Mouse (Mus musculus) layer of hippocampus, adult 11-12 months (tissue): ENCODE results near the gene Cnot2.

ENCODE experiments used
- DNase-seq: peaks from one replicate; pipeline ENCODE4 v3.0.0; 2022; ENCODE audit warnings: low spot score

Gene Cnot2

DNA sequence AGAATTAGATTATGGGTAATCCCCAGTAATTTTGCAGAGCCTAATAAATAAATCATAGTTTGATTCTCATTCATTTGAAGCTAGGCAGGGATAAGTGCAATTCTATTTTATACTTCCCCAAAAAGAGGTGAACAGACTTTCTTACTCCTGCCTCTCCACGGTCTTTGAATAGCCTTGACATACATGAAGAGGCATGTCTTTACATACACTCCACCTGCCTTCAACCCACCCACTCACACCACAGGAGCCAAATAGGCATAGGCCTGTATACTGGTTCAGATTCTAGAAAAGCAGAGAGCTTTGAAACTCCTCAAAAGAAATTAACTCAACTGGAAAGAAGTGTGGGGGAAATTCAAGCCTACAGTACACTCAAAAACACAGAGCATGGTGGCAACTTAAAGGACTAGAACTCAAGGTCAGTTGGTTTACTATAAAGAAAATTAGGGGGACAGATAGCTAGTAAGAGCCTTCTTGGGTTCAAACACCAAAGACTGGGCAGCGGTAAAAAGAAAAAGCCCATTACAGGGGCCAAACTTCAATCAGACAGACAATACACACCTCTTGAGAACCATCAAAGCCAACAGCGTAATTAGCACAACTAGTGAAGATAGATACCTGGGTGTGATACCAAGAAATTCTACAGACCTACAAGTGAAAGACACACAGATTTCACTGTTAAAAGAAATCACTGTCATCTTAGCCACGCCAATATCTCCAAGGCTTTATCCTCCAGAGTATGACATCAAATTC lies 18.4 kb downstream of the Cnot2 start:
- no peak for DNase-seq

DNA sequence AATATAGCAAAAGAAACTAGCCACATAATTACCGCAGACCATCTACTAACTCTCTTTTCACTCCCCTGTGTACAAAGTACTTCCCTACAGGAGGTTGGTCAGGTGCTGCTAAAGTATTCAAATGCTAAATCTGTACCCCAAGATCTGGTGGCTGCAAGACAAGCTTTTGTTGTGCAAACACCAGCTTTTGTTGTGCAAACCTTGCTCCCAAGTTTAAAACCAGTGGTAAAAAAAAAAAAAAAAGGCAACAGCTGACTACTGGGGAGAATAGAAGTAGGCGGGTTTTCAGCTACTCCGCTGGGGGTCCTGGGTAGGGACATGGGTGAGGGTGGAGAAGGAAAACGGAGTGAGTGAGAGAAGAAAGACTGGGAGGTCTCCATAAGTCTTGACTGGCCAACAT lies 19.1 kb downstream of the Cnot2 start:
- no peak for DNase-seq

DNA sequence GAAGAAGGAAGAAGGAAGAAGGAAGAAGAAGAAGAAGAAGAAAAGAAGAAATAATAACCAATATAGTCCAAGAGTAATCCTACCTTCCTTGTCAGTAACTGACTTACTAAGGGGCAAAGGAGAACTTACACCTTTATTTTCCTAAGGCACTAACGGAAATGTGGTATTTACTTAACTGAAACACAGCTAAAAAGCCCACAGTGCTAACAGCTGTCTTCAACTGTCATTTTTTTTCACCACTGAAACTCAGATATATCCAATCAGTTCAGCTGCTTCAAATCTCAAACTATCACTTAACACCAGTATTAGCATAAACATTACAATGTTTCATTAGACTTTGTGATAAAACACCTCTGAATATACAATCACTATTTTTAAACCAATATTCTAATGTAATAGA lies 22.1 kb downstream of the Cnot2 start:
- no peak for DNase-seq

DNA sequence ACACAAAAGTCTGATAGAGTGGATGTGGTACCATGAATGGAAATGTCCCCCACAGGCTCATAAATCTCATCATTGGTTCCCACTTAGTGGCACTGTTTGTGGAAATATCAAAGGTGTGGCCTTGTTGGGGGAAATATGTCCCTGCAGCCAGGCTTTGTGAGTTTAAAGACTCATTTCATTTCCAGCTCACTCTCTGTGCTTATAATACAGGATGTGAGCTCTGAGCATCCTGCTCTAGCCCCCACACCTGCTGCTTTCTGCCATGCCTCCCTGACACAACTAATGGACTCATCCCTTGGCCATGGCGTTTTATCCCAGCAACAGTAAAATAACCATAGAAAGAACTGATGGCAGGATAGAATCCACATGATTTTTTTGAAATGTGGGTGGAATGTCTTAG lies 24.1 kb downstream of the Cnot2 start:
- no peak for DNase-seq

DNA sequence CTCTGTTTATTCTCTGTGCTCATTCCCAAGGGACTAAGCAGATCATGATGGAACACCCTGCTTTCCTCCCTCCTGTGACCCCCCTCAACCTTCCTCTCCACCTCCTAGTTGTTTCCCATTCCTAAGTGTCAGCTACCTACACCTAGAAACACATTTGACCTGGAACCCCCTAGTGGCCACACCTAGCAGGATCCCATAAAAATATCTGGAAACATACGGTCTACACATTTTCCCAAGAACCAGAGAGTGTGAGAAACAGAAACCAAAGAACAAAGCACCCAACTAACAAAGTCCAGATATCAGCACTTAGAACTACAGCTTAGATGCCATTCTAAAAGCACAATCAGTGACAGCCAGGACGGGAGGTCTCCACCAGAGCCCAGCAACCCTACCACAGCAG lies 26.9 kb downstream of the Cnot2 start:
- no peak for DNase-seq

DNA sequence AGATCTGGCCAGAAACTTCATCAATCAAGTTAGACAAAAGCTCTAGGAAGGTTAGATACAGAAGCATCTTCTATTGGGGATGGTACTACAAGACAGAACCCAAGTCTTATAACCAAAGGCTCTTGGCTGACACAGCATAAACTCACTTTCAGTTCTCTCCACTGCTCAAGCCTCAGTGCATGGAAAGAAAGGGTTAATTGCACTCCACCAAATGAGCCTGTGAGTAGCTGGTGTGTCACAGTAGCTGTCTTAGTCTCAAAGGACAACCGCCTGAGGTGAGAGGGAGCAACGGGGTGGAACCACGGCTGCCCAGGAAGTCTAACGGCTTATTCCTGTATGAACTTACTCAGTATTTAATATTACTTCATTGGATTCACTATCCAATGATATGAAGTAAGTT lies 33.4 kb downstream of the Cnot2 start:
- no peak for DNase-seq

DNA sequence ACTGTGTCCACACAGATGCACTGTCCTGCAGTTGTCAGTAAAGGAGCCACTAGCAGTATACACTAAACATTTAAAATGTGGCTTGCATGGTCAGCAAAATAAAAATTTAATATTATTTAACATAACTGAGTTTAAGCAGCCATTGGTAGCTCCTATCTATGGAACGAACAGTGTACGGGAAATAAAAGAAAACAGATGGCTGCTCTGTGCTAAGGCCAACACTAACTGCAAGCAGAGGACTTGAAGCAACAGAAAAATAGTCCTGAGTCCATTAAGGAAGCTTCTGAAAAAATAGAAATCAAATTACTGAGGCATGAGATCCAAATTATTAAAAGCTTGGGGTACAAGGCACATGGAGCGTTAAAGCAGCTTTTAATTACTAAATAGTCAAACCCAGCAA lies 35.1 kb downstream of the Cnot2 start:
- no peak for DNase-seq

DNA sequence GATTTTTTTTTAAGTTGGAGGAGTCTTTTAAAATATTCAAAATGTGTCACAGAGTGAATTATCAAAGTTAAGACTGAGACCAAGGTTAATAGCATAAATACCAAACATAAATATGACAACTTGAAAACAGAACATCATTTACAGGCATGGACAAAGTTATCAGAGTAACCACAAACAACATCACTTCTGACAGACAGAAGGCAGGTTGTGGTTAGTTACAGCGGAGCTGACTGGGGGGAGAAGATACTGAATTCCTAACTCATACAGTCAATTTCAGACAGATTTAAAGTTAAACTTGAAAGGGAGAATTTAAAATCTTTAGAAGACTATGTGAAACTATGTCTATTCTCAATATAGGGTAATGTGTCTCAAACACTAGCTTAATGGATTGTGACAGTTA lies 38.2 kb downstream of the Cnot2 start:
- DNase-seq, result no peak

DNA sequence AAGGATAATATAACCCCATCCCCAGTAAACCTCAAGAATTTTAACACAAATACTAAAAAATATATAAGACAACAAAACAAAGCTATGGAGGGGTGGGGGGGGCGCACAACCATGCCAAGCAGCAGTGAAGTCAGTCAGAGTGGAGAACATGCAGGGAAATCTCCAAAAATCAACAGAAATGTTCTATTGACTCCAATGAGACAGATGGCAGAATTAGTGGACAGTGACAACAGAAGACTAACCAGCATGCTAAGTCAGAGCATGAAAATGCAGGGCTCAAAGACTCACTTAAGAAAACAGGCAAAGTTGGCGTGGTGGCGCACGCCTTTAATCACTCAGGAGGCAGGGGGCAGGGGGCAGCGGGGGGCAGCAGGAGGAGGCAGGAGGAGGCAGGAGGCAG lies 40.6 kb downstream of the Cnot2 start:
- no peak for DNase-seq

DNA sequence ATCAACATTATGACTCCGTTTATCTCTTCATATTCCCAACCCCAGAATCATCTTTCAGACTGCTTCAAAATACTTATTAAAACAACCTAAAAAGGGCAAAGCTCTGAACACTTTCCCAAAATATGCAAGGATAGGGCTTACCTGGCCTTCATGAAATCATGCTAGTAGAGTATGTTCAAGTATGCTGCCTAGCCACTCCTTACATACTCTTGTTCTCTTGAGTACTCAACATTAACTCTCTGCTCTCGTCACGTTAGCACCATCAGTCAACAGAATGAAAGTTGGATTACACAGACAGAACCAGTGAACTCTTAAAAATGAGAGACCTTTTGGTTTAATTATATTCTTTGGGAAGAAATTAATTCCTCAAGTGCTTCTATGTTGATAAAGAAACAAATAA lies 43.8 kb downstream of the Cnot2 start:
- DNase-seq, result no peak

DNA sequence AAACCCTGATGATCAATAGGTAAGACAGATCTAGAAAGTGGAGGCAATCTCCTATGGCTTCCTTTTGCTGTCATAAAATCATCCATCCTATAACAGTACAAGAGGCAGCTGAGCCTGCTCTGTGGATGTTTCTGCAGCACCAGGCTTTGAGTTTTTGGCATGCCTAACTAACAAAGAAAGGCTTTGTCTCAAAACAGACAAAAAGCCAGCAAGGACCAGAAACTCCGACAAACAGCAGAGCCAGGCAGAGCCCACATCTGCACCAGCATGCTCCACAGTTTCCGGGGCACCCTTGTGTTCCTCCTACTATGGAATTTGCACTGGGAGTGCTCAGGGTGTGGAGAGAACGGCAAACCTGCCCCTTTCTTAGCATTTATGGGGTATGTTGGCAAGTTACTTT lies 47.0 kb downstream of the Cnot2 start:
- DNase-seq, result peak; percentile 15

DNA sequence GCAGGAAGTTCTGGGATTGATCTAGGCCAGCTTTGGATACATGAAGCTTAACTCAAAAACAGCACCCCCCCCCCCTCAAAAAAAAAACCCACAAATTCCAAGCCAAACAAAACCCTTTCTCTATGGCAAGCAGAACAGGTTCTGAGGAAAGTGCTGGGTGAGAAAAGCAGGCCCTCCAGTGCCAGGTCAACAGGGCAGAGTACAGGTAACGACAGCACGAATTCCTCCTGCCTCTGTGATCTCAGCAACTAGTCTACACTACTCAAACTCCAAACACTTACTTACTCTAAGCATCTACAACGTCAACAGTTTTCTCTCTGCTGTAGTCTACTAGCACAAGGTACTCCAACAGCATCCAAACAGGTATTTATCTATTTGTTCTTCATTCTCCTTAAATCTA lies 48.8 kb downstream of the Cnot2 start:
- DNase-seq, result no peak

DNA sequence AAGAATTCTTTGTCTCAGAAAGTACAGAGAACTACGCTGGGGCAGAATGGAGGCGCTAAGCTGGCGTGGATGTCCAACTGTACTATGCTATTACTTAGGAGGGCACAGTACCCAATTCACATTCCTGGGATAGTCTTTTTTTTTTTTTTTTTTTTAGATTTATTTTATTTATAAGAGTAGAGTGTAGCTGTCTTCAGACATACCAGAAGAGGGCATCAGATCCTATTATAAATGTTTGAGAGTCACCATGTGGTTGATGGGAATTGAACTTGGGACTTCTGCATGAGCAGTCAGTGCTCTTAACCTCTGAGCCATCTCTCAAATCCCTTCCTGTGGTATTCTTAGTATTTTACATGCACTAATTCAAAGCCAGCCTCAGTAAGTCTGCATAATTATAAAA lies 50.2 kb downstream of the Cnot2 start:
- no peak for DNase-seq

DNA sequence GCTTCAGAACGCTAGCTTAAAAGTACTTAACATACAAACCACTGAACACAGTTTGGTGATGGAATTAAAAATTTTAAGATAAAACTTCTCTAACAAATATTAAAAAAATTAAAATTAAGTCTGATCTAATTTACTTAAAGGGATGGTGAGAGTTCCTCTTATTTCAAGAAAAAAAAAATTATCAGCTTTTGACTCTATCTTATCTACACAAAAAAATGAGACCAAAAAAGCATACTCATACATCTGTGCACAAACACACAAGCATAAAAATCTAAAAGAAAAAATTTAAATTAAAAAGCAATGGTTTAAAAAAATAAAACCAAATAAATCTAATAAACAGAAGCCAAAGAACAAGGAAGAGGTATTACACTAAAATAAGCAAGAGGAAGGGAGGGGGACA lies 61.7 kb downstream of the Cnot2 start:
- no peak for DNase-seq

DNA sequence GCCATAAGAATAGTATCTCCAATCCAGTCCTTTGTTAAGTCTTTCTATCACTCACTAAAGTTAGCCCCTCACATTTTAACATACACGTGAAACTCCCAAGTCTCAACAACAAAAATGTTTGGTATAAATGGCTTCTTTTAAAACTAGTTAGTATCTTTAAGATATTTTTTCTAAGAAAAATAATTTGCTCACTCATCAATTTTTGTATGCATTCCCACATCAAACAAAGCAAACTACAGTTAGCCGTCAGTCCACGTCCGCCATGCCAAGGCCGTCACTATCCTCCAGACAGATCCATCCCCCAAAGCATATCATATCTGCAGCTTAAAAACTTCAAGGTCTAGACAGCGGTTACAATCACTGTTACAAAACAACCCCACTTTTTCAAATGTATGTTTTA lies 65.7 kb downstream of the Cnot2 start:
- no peak for DNase-seq

DNA sequence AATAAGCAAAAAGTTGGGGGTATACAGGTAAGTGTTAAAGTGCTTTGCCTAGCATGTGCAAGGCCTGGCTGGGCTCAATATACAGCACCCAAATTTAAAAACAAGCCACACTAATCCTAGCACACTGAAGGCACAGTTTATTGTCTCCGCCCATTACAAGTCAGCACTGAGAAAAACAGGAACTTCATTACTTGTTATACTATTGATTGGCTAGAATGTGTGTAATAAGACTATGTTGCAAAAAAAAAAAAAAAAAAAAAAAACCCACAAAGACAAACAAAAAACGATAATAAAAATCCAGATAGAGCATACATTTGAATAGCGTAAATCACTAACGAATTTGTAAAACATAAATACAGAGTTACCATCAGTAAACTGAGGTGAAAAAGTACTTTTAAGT lies 66.2 kb downstream of the Cnot2 start:
- DNase-seq, result no peak

DNA sequence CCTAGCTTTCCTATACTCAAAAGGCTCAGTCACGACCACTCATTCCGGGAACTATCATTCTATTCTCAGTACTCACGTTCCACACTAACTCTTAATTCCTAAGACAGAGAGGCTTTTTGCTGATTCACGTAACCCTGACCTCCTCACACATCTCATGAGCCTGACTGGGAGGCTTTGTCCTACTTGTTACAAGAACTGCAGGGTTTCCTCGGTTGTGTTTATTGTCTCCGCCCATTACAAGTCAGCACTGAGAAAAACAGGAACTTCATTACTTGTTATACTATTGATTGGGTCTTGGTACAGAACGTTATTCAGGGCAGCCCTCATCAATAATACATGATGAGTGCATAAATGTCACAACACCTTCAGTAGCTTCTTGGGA lies 68.1 kb downstream of the Cnot2 start:
- DNase-seq, result no peak

DNA sequence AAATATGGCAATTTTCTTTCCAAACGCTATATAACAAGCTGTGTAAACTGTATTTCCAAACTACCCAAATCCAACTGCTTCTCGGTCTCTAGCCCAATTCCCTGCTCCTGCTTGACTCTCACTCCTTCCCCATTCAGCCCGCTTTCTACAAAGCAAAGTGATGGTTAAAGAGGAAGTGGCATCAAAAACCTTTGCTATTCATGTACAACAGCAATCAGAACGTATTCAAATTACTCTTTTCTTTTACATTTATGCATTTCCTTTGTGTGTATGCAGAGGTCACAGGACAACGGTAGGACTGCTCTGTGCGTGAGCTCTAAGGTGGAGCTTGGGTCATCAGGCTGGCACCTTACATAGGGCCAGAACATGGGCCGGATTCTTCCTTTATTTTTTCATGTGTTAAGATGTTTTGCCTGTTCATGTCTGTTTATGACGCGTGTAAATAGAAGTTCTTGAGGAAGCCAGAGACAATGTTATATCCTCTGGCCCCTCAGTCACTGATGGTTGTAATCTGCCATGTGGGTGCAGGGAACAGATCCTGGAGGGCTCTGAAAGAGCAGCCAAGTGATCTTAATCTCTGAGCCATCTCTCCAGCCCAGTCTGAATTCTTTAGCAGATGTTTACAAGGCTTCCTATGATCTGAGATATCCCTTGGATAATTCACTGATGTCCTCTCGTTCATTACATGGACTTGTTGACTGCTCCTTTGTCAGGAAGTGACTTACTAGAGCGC lies 68.6 kb downstream of the Cnot2 start:
- no peak for DNase-seq

DNA sequence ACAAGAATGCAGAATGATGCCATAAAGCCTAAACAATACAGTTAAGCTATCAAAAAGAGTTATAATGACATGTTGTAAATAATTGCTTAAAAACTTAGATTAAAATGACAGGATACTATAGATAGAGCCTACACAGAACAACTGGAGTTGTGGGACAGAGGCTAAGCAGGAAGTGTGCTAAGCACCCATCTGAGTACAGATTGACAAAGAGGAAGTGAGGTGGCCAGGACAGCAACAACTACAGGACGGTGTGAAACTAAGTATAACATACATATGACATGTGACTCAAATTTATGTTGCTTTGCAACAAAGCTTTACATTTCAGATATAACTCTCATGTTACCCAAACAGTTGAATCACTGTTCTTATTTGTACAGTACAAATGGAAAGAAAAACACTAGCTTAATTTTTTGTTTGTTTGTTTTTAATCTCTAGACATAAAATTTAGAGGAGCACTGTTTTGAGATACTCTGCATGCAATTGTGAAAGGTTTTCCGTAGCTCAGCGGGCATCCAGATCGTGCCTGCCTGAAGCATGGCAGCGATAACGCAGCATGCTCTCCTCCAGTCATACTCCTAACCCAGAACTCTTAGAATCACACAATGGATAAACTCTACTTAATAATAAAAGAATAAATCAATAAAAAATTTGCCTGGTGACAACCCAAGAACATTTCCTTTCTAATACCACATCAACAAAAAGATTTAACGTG lies 75.9 kb downstream of the Cnot2 start:
- no peak for DNase-seq

DNA sequence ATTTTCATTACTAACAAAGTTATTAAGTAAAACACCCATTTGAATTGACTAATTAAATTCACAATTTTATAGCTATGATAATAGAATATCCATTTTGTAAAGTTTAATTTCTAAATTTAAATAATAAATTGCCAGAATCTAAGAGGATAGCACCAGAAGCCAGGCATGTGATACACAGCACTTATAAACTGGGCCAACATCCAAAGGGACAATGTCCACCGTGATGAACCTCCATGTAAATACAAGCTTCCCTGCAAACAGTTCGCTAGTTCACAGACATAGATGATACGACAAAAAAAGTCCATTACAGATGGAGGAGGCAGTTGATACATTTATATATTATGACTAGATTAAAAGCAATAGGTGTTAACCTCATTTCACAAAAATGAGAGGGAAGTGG lies 88.5 kb downstream of the Cnot2 start:
- DNase-seq, result no peak

DNA sequence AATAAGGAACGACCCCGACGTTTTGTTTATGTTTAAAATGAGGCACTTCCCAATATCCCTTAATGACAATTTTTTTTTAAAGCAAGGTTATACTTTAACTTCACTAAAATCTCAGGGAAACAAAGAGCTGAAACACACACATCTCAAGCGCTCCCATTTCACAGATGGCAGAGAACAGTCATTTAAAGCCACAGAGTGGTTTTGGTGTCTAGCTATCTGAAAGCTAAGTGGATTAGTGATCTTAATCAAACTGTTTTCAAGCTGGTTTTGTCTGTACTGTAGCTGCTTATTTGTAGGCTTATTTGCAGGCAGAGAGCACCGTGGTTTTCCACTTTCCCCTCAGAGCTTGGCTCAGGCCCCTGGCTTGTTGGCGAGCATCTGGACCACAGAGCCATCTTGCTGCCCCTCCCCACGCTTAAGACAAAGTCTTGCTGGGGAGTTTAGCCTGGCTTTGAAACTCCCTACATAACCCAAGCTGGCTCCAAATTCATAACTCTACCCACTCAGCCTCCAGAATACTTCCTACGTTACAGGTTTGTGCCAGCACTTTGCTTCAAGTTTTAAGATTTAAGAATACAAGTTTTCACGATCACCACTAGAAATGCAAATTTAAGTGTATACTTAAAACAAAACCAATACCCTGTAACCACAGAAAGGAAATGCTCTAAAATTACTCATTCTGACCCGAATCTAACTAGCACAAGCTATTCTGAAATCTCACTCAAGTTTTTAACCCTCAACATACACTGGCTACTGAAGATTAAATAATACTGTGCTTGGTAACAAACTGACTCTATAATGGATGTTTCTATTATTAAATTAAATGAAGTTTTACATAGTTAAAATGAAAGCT lies 94.2 kb downstream of the Cnot2 start:
- no peak for DNase-seq

DNA sequence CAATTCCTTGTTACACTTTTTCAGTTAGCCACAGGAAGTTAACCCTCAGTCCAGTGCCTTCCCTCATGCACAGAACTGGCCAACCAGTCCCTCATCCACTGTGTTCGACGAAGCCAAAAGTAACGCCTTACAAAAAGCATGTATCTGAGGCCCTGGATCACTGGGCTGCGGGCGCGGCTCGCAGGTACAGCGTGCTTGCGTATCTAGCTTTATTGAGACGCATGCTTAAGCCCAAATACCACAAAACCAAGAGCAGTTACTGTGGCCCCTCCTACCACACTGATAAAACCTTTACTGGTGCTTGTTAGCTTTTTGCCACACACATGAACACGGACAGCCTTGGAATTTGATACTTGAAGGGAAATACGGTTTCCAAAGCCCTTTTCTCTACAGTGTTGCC lies 99.4 kb downstream of the Cnot2 start:
- no peak for DNase-seq
